Mouse (Mus musculus) left cerebral cortex, adult 6 months (tissue): Measurements from ENCODE around the gene Cisd3. TPM values are rescaled to one million over a fixed set of nuclear protein-coding genes. Genes with fewer than 3 reads are reported as not detected.

Source experiments
- long read RNA-seq, 2 experiments: library from polyadenylated mRNA; unstranded; transcript quantifications; one replicate each; pipeline ENCODE4 v2.0.0; 2019 to 2020
- polyA plus RNA-seq: library from polyadenylated mRNA; unstranded; fragments of <200 nt; fragmentation: Nextera tagmentation; gene quantifications from 2 replicates; pipeline ENCODE4 v1.2.3, GENCODE M21; 2021

Cisd3 gene
- 79.1 and 82.1 TPM in 2 replicates for polyA plus RNA-seq
- long read RNA-seq, experiment 1, transcript Cisd3-201 (3 exons, 737 nt), result major isoform, 8 of 14 reads
- long read RNA-seq, experiment 1, partial matches to known transcripts, result 1 of 14 reads
- long read RNA-seq, experiment 1, other reads (novel, unspliced or antisense), result 2 of 14 reads
- long read RNA-seq, experiment 2, transcript Cisd3-202 (4 exons, 546 nt), result minor isoform, 12 of 42 reads
- long read RNA-seq, experiment 2, transcript Cisd3-201 (3 exons, 737 nt), result major isoform, 25 of 42 reads
- long read RNA-seq, experiment 2, partial matches to known transcripts, result 2 of 42 reads
- long read RNA-seq, experiment 2, other reads (novel, unspliced or antisense), result 2 of 42 reads

GRCm38 (mm10) chr11:97685613-97686321 lies at the start of gene Cisd3:
Cisd3 (plus strand) TSS chr11:97685826.

GRCm38 (mm10) chr11:97662893-97663527 lies 22.6 kb upstream of the Cisd3 start, which contains the start of gene Mllt6:
Mllt6 (plus strand) TSS chr11:97663414.

GRCm38 (mm10) chr11:97700003-97700745 lies 14.5 kb downstream of the Cisd3 start, which contains the start of gene Pcgf2:
Pcgf2 (minus strand) TSS chr11:97700497.

GRCm38 (mm10) chr11:97703039-97703826 lies 17.6 kb downstream of the Cisd3 start, which contains the start of gene Psmb3:
Psmb3 (plus strand) TSS chr11:97703399.

Other genes starting within 250 kb of the Cisd3 start
- gene 4933428G20Rik, start 185.5 kb upstream of the Cisd3 start, polyA plus RNA-seq, result 0.08 TPM in 1 of 2 replicates, not detected in the other
- 5.1 and 15.8 TPM in 2 replicates for gene Srcin1, start 109.6 kb upstream of the Cisd3 start, polyA plus RNA-seq
- 5.4 and 70.5 TPM in 2 replicates for gene Epop, start 56.1 kb upstream of the Cisd3 start, polyA plus RNA-seq
- gene Mllt6, start 22.4 kb upstream of the Cisd3 start, polyA plus RNA-seq, result 4.9 and 7.0 TPM in 2 replicates
- gene Pcgf2, start 14.7 kb downstream of the Cisd3 start, polyA plus RNA-seq, result 3.4 and 5.3 TPM in 2 replicates
- 369 and 399 TPM in 2 replicates for gene Psmb3, start 17.6 kb downstream of the Cisd3 start, polyA plus RNA-seq
- gene Pip4k2b, start 58.9 kb downstream of the Cisd3 start, polyA plus RNA-seq, result 2.9 and 3.2 TPM in 2 replicates
- gene Cwc25, start 80.7 kb downstream of the Cisd3 start, polyA plus RNA-seq, result 7.0 and 7.1 TPM in 2 replicates
- gene 1700001P01Rik, start 90.1 kb downstream of the Cisd3 start, polyA plus RNA-seq, result 0.40 TPM in 1 of 2 replicates, not detected in the other
- gene Rpl23, start 96.6 kb downstream of the Cisd3 start, polyA plus RNA-seq, result 578 and 861 TPM in 2 replicates
- 49.7 and 74.1 TPM in 2 replicates for gene Lasp1, start 113.2 kb downstream of the Cisd3 start, polyA plus RNA-seq
- 92.0 and 101 TPM in 2 replicates for gene B230217C12Rik, start 155.0 kb downstream of the Cisd3 start, polyA plus RNA-seq
- 1.6 and 2.0 TPM in 2 replicates for gene Fbxo47, start 198.3 kb downstream of the Cisd3 start, polyA plus RNA-seq